Mouse (Mus musculus): Measurements from ENCODE around the gene Mgme1. TPM values are rescaled to one million over a fixed set of nuclear protein-coding genes. Genes with fewer than 3 reads are reported as not detected.

Mgme1 gene
- total RNA-seq (2014; rRNA removed) (4.4 and 5.1 TPM in 2 replicates), polyA plus RNA-seq (2015; fragmentation: Nextera tagmentation; extraction: Ambion mirVana) (6.5 and 6.6 TPM in 2 replicates)

DNA sequence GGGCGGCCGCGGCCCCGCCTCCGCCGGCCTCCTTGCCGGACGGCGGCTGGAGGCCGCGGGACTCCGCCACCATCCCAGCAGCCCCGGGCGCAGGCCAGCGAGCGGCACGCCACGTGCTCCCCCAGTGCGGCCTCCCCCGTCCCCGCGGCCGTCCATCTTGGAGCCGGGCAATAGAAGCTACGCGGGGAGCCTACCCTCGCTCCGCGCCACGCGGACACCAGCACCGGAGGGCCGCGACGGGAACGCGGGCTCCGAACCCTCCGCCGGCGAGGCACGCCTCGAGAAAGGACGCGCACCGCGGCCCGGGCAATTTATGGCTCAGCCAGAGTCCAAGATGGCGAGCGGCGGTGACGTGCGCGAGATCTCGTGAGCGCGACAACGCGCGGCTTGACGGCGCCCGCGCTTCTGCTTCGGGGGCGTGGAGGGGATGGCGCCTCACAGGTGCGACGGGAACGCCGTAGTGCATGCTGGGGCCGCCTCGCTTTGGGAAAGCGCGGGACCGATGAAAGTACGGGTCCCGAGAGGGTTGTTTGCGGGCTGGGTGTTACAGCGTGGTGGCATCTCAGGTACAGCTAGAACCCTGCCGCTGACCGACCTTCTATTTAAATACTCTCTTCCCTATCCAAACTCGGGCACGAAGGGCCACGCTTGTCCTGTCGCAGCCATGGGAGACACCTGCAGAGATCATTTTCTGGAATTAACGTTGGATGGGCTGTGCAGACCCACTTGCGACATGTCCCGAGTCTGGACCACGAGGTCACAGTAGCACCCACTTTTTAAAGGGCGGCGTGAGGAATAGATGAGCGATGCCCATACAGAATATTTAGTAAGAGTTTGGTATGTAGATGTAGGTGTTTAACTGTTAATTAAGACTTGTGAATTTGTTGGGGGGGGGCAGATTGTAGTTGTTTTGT lies at the start of gene Mgme1, which contains the start of gene Snx5:
Mgme1 (plus strand) TSS at position 157 of the 914 bp plus-strand sequence.
Snx5 (minus strand) TSS at position 400 of the 914 bp plus-strand sequence.
- DNase-seq (ENCODE audit: low spot score): peak; percentile 97
- Histone ChIP-seq H3K27ac (peak within 1 kb of the TSS; percentile 89), H3K4me3 (ENCODE audit: low read length) (peak within 1 kb of the TSS; percentile 89), H3K4me1 (ENCODE audit: insufficient read depth, low read length) (peaks cover 12% of the 10 kb centered on the region; the same call in 1 of the 2 replicates), H3K9me3 (ENCODE audit: low read length) (no peaks in the 10 kb centered on the region), H3K9ac (replicated peaks; ENCODE audit: low read length) (peak within 1 kb of the TSS; percentile 89), H3K27me3 (ENCODE audit: insufficient read depth, low read length) (no peaks in the 10 kb centered on the region), H3K36me3 (ENCODE audit: insufficient read depth, low read length) (no peaks in the 10 kb centered on the region), H3K4me2 (ENCODE audit: low read depth, low read length) (peak within 1 kb of the TSS; percentile 61)
- no peak for TF ChIP-seq CTCF (IDR thresholded peaks at IDR 0.05; ENCODE audit: low read depth)
- WGBS: under 1% methylated on average over 90 of the region's 93 CpGs
- ATAC-seq: peak; percentile 99

DNA sequence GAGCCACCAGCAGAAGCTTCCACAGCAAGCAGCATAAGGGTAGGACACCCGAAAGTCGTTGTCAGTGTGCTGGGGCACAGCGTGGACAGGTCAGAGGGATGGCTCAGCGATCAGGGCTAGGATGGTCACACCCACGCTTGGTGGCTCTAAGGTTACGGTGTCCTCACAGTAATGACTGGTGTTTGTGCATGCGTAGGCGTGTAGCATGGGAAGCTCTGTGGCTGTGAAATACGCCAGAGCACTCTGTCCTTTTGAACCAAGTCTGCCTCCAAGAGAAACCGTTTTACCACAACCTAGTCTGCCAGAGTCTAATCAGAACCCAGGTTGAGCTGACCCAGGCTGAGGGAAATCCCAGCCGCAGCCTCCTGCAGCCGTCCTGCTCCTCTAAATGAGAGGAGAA lies 46.1 kb upstream of the Mgme1 start:
- Histone ChIP-seq H3K4me3 (ENCODE audit: low read length) (no peak overlapping the region), H3K27me3 (ENCODE audit: insufficient read depth, low read length) (no peaks in the 10 kb centered on the region), H3K9me3 (ENCODE audit: low read length) (no peaks in the 10 kb centered on the region), H3K9ac (replicated peaks; ENCODE audit: low read length) (no peak overlapping the region), H3K4me1 (ENCODE audit: insufficient read depth, low read length) (no peaks in the 10 kb centered on the region), H3K27ac (0 out of 2 replicates have a peak overlapping the region, but pooled peaks have one; percentile 16), H3K4me2 (ENCODE audit: low read depth, low read length) (no peak overlapping the region), H3K36me3 (ENCODE audit: insufficient read depth, low read length) (no peaks in the 10 kb centered on the region)
- TF ChIP-seq CTCF (IDR thresholded peaks at IDR 0.05; ENCODE audit: low read depth): no peak
- no peak for DNase-seq (ENCODE audit: low spot score)
- WGBS: 61% methylated on average over 12 of the region's 12 CpGs
- ATAC-seq: no peak

DNA sequence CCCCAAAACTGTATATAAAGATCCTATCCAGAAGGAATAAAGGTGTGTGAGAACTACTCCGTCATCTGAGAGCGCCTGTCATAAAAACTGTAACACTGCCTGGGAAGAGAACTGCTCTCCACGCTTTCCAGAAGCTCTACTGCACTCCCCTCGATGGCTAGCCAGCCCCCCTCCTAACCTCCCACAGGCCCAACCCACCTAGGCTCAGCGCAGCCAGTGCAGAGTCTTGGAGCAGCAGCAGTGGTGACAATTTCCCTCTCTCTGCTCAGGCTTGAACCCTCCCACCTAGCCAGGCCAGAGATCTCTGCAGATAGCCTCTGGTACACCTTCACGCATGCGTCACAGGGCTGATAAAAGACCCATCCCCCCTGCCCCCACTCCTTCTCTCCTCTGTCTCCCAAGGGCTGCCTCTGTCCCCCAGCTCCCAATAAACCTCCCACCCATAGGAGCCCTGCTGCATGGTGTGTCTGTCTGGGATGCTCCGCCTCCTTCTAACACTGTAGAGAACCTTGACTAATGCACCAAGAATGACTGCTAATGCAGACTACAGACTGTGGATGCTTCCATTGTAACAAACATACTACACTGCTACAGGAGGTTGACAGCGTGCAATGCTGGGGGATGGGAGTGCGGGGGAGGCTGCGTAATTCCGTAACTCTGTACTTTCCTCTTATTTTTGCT lies 43.4 kb upstream of the Mgme1 start:
- Histone ChIP-seq H3K4me3 (ENCODE audit: low read length) (no peak overlapping the region), H3K4me2 (ENCODE audit: low read depth, low read length) (no peak overlapping the region), H3K27me3 (ENCODE audit: insufficient read depth, low read length) (no peaks in the 10 kb centered on the region), H3K27ac (no peak overlapping the region), H3K9me3 (ENCODE audit: low read length) (no peaks in the 10 kb centered on the region), H3K9ac (replicated peaks; ENCODE audit: low read length) (no peak overlapping the region), H3K4me1 (ENCODE audit: insufficient read depth, low read length) (no peaks in the 10 kb centered on the region), H3K36me3 (ENCODE audit: insufficient read depth, low read length) (no peaks in the 10 kb centered on the region)
- ATAC-seq: no peak
- no peak for DNase-seq (ENCODE audit: low spot score)
- TF ChIP-seq CTCF (IDR thresholded peaks at IDR 0.05; ENCODE audit: low read depth): no peak
- WGBS: 83% methylated on average over 12 of the region's 12 CpGs

DNA sequence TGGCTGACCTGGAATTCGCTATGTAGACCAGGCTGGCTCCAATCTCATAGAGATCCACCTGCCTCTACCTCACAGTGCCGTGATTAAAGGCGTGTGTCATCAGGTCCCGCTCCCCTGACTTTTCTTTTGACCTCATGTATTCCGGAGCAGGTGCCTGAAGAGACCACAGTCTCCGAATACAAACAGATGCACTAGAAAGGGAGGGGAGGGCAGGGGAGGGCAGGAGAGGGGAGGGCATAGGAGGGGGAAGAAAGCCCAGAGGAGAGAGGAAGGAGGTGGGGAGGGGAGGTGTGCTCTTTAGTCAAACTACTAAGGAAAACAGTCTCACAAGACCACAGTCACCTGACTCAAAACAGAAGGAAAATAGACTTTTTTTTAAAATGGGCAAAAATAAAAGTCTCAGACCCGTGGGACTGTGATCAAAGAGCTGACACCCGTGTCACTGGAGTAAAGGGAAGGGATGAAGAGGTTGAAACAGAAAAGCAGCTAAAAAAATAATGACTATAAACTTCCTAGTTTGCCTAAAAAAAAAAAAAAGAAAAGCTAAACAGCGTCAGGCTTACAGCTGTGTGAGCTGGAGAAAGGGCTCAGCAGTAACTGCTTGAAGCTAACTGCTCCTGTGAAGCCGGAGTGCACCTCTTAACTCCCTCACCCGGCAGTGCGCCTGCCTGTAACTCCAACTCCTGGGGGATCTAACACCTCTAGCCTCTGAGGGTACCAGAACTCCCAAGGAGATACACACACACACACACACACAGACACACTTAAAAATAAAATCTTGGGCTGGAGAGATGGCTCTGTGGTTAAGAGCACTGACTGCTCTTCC lies 41.7 kb upstream of the Mgme1 start:
- TF ChIP-seq CTCF (IDR thresholded peaks at IDR 0.05; ENCODE audit: low read depth): no peak
- H3K4me1 ChIP-seq (ENCODE audit: insufficient read depth, low read length): no peaks in the 10 kb centered on the region
- no peak for DNase-seq (ENCODE audit: low spot score)
- 82% methylated on average over 12 of the region's 12 CpGs for WGBS
- H3K27ac ChIP-seq: no peak overlapping the region
- ATAC-seq: no peak
- no peak overlapping the region for H3K4me2 ChIP-seq (ENCODE audit: low read depth, low read length)
- no peaks in the 10 kb centered on the region for H3K27me3 ChIP-seq (ENCODE audit: insufficient read depth, low read length)
- H3K9ac ChIP-seq (replicated peaks; ENCODE audit: low read length): no peak overlapping the region
- no peak overlapping the region for H3K4me3 ChIP-seq (ENCODE audit: low read length)
- no peaks in the 10 kb centered on the region for H3K9me3 ChIP-seq (ENCODE audit: low read length)
- no peaks in the 10 kb centered on the region for H3K36me3 ChIP-seq (ENCODE audit: insufficient read depth, low read length)

DNA sequence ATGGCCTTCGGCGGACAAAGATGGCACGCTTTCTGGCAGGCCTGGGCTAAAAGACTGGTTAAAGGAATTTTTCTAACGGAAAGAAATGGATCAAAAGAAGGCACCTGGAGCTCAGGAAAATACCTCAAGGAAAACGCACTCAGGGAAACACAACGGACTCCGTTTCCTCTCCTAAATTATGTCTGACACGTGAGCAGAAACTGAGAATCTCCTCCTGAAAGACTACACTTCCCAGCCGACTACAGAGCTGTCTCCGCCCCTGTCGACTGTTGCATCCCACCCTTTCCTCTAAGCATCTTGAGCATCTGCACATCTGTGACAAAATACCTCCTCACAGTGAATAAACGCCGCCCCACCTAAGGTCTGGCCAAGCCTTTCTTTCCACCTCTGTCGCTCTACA lies 40.8 kb upstream of the Mgme1 start:
- 91% methylated on average over 14 of the region's 14 CpGs for WGBS
- Histone ChIP-seq H3K4me1 (ENCODE audit: insufficient read depth, low read length) (no peaks in the 10 kb centered on the region), H3K4me3 (ENCODE audit: low read length) (no peak overlapping the region), H3K9me3 (ENCODE audit: low read length) (no peaks in the 10 kb centered on the region), H3K4me2 (ENCODE audit: low read depth, low read length) (no peak overlapping the region), H3K27me3 (ENCODE audit: insufficient read depth, low read length) (no peaks in the 10 kb centered on the region), H3K27ac (no peak overlapping the region), H3K9ac (replicated peaks; ENCODE audit: low read length) (no peak overlapping the region), H3K36me3 (ENCODE audit: insufficient read depth, low read length) (no peaks in the 10 kb centered on the region)
- DNase-seq (ENCODE audit: low spot score) (no peak), ATAC-seq (no peak)
- no peak for TF ChIP-seq CTCF (IDR thresholded peaks at IDR 0.05; ENCODE audit: low read depth)

DNA sequence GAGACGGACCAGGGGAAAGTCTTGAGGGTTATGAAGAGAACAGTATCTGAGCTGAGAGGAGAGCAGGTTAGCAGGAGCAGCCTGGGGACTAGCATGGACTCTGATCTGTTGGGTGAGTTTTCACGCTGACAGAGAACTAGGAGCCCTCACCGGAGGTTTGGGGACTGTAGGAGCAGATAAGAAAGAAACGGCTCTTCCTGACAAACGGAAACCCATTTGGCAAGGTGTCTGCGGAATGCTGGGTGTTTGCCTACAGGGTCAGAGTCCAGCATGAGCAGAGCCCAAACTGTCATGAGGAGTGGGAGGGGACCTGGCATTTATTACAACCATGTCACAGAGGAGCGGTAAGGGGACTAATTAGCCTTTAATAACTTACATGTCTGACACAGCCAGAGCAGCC lies 40.0 kb upstream of the Mgme1 start:
- DNase-seq (ENCODE audit: low spot score): no peak
- 71% methylated on average over 7 of the region's 7 CpGs for WGBS
- Histone ChIP-seq H3K4me3 (ENCODE audit: low read length) (no peak overlapping the region), H3K27ac (no peak overlapping the region), H3K36me3 (ENCODE audit: insufficient read depth, low read length) (no peaks in the 10 kb centered on the region), H3K9ac (replicated peaks; ENCODE audit: low read length) (no peak overlapping the region), H3K4me2 (ENCODE audit: low read depth, low read length) (no peak overlapping the region), H3K9me3 (ENCODE audit: low read length) (no peaks in the 10 kb centered on the region), H3K27me3 (ENCODE audit: insufficient read depth, low read length) (no peaks in the 10 kb centered on the region), H3K4me1 (ENCODE audit: insufficient read depth, low read length) (no peaks in the 10 kb centered on the region)
- no peak for TF ChIP-seq CTCF (IDR thresholded peaks at IDR 0.05; ENCODE audit: low read depth)
- ATAC-seq: no peak

All from hindbrain, postnatal 0 days (tissue).